Mouse (Mus musculus) right cerebral cortex, postnatal 14 days (tissue): ENCODE results near the gene Nudt11.
"Not testable (repeated sequence)": the region's sequence is repeated elsewhere in the genome, so short reads cannot be mapped to it uniquely, and the experiment has no call there.

Source experiments
- DNase-seq: peaks from one replicate; pipeline ENCODE4 v3.0.0; 2022

The Nudt11 gene

GRCm38 (mm10) chrX:6047066-6047935 is at the start of gene Nudt11:
TSS of gene Nudt11 (plus strand) at chrX:6047453.
- peak; percentile 16 for DNase-seq

- DNase-seq = not testable (repeated sequence)
Observed at GRCm38 (mm10) chrX:6047936-6048614, 822 bp downstream of the Nudt11 start.

DNA sequence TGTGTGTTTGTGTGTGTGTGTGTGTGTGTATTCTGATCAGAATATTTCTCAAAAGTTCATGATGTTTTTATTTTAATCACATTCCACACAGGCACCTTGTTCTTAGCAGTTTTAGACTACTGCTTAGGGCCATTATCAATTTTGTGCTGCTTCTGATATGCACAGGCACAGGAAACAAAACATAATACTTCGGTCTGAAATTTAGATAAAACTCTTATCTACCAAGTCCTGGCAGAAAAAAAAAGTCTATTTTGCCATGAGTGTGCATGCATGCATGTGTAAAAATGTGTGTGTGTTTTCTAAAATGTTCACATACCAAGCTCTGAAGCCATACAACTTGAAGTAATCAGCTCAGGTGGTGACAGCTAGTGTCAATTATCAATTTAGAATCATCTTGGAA is 14.3 kb downstream of the Nudt11 start:
- no peak for DNase-seq

DNA sequence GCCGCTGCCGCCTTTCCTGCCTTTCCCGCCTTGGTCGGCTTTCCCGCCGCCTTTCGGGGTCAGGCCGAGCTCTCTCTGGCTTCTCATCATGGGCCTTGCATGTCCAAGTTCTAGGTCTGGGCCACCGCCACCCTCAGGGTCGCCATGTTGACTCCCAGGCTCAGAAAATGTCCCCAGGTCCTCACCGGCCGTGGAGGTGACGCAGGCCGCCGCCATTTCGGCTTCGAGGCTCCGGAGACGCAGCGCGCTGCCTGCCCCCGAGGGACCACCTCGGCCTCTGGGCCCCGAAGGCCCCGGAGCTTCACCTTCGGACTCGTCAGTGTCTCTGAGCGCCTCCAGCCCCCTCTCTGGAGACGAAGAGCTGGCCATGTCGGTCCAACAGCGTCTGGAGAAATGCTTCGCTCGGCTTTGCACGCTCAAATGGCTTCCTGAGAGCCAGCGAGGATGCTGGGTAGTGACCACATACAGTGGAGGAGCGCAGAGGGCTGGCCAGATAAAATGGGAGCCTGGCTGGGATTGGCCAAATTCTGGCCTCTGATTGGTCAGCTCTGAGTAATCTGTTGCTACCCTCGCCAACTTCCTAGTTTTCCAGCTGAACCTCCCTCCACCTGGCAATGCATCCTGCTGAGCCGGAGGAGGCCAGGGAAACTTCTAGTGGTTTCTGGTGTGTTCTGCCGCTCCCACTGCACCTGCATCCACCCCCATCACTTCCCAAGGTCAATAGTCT is 35.9 kb downstream of the Nudt11 start, which contains the start of gene AU022751:
AU022751 (minus strand) TSS at position 466 of the 727 bp plus-strand sequence.
- DNase-seq = no peak

GRCm38 (mm10) chrX:6091547-6091946 is 44.3 kb downstream of the Nudt11 start:
- DNase-seq = no peak

DNA sequence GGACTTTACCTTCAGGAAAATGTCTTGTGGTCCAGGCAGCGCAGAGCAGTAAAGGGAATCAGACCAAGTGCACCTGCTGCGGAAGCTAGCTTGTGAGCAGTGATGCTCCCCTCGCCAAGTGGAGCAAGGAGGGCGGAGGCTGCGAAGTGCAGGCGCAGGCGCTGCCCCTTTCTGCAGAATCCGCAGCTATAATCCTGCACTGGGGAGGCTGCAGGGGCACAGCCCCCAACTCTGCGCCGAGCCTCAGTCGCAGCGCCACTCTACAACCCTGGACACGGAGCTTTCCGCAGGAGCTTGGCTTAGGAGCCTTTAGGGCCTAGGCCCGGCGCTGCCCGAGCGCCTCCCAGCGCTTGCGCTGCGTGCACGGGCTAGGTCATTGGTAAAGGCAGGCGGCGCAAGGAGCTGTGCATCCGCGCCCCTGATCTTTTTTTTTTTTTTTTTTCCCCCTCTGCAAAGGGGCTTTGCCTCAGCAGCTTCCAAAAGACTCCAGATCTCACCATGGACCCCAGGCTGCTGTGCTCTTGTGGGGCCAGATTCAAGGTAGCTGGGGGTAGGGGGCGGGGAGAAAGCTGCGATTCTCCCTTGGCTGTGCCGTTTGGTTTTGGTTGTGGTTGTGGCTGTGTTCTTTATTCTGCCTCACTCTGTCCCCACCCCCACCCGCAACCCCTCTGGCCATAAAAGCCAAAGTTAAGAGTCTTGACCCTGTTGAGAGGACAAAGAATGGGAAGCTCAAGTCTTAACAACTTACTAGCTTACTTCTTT is 44.9 kb downstream of the Nudt11 start:
- DNase-seq = peak; percentile 40
